Mouse (Mus musculus) left cerebral cortex, adult 18-20 months (tissue): ENCODE data around the gene Pkig. TPM values are rescaled to one million over a fixed set of nuclear protein-coding genes. Genes with fewer than 3 reads are reported as not detected.
"Not testable (repeated sequence)": the region's sequence is repeated elsewhere in the genome, so short reads cannot be mapped to it uniquely, and the experiment has no call there.

Source experiments
- DNase-seq, 2 experiments: peaks; one replicate each; pipeline ENCODE4 v3.0.0; 2021 to 2022; ENCODE audit warnings: low spot score in 2 of 2, mixed read lengths in 1 of 2
- total RNA-seq, 2 experiments: library from RNA; stranded (reverse); gene quantifications; 2 replicates each; pipeline ENCODE4 v1.2.3; 2021

Pkig gene
- total RNA-seq, 2 experiments from 2014 or later: 130 to 132 TPM

- DNase-seq: peak in 1 of 2 experiments; percentile 54
Measured at GRCm38 (mm10) chr2:163675662-163676061, 17.5 kb downstream of the Pkig start.

- no peak for DNase-seq
Measured at GRCm38 (mm10) chr2:163676321-163676720, 18.1 kb downstream of the Pkig start.

- no peak for DNase-seq
Measured at GRCm38 (mm10) chr2:163676745-163677144, 18.6 kb downstream of the Pkig start.

- no peak for DNase-seq
Measured at GRCm38 (mm10) chr2:163682344-163682743, 24.2 kb downstream of the Pkig start.

GRCm38 (mm10) chr2:163685287-163685686, 27.1 kb downstream of the Pkig start:
- peak in 1 of 2 experiments; percentile 35 for DNase-seq

- peak; percentile 53 to 65 for DNase-seq
Measured at GRCm38 (mm10) chr2:163685761-163686200, 27.6 kb downstream of the Pkig start.

- DNase-seq: no peak
Measured at GRCm38 (mm10) chr2:163686233-163686632, 28.0 kb downstream of the Pkig start.

GRCm38 (mm10) chr2:163686886-163687285, 28.7 kb downstream of the Pkig start:
- DNase-seq: no peak

- DNase-seq: not testable (repeated sequence)
Measured at GRCm38 (mm10) chr2:163688377-163688776, 30.2 kb downstream of the Pkig start.

- no peak for DNase-seq
Measured at GRCm38 (mm10) chr2:163689771-163690170, 31.6 kb downstream of the Pkig start.

- DNase-seq: no peak
Measured at GRCm38 (mm10) chr2:163690409-163691304, 32.5 kb downstream of the Pkig start.

- DNase-seq: no peak
Measured at GRCm38 (mm10) chr2:163691846-163692605, 33.8 kb downstream of the Pkig start.

- no peak for DNase-seq
Measured at GRCm38 (mm10) chr2:163692873-163693612, 34.9 kb downstream of the Pkig start.

- DNase-seq: no peak
Measured at GRCm38 (mm10) chr2:163693716-163694314, 35.6 kb downstream of the Pkig start.

- DNase-seq: no peak
Measured at GRCm38 (mm10) chr2:163696763-163697162, 38.6 kb downstream of the Pkig start.

GRCm38 (mm10) chr2:163697764-163698480, 39.7 kb downstream of the Pkig start:
- DNase-seq: no peak

GRCm38 (mm10) chr2:163699078-163699780, 41.0 kb downstream of the Pkig start:
- no peak for DNase-seq

GRCm38 (mm10) chr2:163702431-163702830, 44.2 kb downstream of the Pkig start:
- no peak for DNase-seq

- DNase-seq: no peak
Measured at GRCm38 (mm10) chr2:163702921-163703320, 44.7 kb downstream of the Pkig start.
